Mouse (Mus musculus): Measurements from ENCODE around the gene Pus1.
"Not testable (repeated sequence)": the region's sequence is repeated elsewhere in the genome, so short reads cannot be mapped to it uniquely, and the experiment has no call there.

The Pus1 gene

GRCm38 (mm10) chr5:110781529-110782238, 1.2 kb upstream of the Pus1 start:
- no peak for DNase-seq (ENCODE audit: low spot score)

GRCm38 (mm10) chr5:110780761-110781528, 486 bp upstream of the Pus1 start:
- DNase-seq (ENCODE audit: low spot score): no peak

- no peak for DNase-seq (ENCODE audit: low spot score)
Measured at GRCm38 (mm10) chr5:110779276-110779997, 1.0 kb downstream of the Pus1 start.

- no peak for DNase-seq (ENCODE audit: low spot score)
Measured at GRCm38 (mm10) chr5:110778263-110778662, 2.2 kb downstream of the Pus1 start.

GRCm38 (mm10) chr5:110776141-110776540, 4.3 kb downstream of the Pus1 start:
- no peak for DNase-seq (ENCODE audit: low spot score)

- DNase-seq (ENCODE audit: low spot score): no peak
Measured at GRCm38 (mm10) chr5:110774511-110774910, 5.9 kb downstream of the Pus1 start.

- DNase-seq (ENCODE audit: low spot score): not testable (repeated sequence)
Measured at GRCm38 (mm10) chr5:110772945-110773344, 7.5 kb downstream of the Pus1 start.

- peak; percentile 100 for DNase-seq (ENCODE audit: low spot score)
Measured at GRCm38 (mm10) chr5:110770448-110771158, 9.9 kb downstream of the Pus1 start, which contains the start of gene Ep400. TSS of gene Ep400 (minus strand) at chr5:110770717.

GRCm38 (mm10) chr5:110770031-110770445, 10.4 kb downstream of the Pus1 start:
- DNase-seq (ENCODE audit: low spot score): no peak

GRCm38 (mm10) chr5:110769272-110769671, 11.2 kb downstream of the Pus1 start:
- no peak for DNase-seq (ENCODE audit: low spot score)

GRCm38 (mm10) chr5:110763890-110764289, 16.6 kb downstream of the Pus1 start:
- no peak for DNase-seq (ENCODE audit: low spot score)

- no peak for DNase-seq (ENCODE audit: low spot score)
Measured at GRCm38 (mm10) chr5:110745021-110745420, 35.4 kb downstream of the Pus1 start.

- no peak for DNase-seq (ENCODE audit: low spot score)
Measured at GRCm38 (mm10) chr5:110739496-110740275, 40.8 kb downstream of the Pus1 start.

- DNase-seq (ENCODE audit: low spot score): no peak
Measured at GRCm38 (mm10) chr5:110735606-110736005, 44.9 kb downstream of the Pus1 start.

GRCm38 (mm10) chr5:110733231-110733823, 47.1 kb downstream of the Pus1 start:
- no peak for DNase-seq (ENCODE audit: low spot score)

- DNase-seq (ENCODE audit: low spot score): no peak
Measured at GRCm38 (mm10) chr5:110731227-110731626, 49.2 kb downstream of the Pus1 start.

- no peak for DNase-seq (ENCODE audit: low spot score)
Measured at GRCm38 (mm10) chr5:110727850-110728249, 52.6 kb downstream of the Pus1 start.
